In genomic region chr6:134887711-134888449, GRCm38 (mm10) we compare ENCODE assay signal across 8 mouse cellular contexts. TPM values are rescaled to one million over a fixed set of nuclear protein-coding genes. Genes with fewer than 3 reads are reported as not detected.
DNase-seq lines count a peak whose midpoint lies in the region; ATAC-seq and TF ChIP-seq lines count a peak whose summit lies in the region.

No protein-coding gene starts in this region.

- no peak for TF ChIP-seq POLR2A in thymus, adult 2 months (IDR thresholded peaks at IDR 0.05; ENCODE audit: control insufficient read depth, extremely low read depth, insufficient read depth, low read length, poor library complexity)

- no peaks in the 10 kb centered on the region for H3K27me3 ChIP-seq in hindbrain, embryonic 11.5 days (ENCODE audit: control insufficient read depth, insufficient read depth, low read length)
- no peaks in the 10 kb centered on the region for H3K27me3 ChIP-seq in neural tube, embryonic 15.5 days (replicated peaks)
- H3K27me3 ChIP-seq in thymus, adult 2 months (ENCODE audit: control insufficient read depth, insufficient read depth, low read length): no peaks in the 10 kb centered on the region

- peak overlapping the region; percentile 56 for H3K4me3 ChIP-seq in hindbrain, embryonic 11.5 days (ENCODE audit: low read depth, low read length)
- peak overlapping the region; percentile 52 for H3K4me3 ChIP-seq in neural tube, embryonic 15.5 days (replicated peaks)
- H3K4me3 ChIP-seq in thymus, adult 2 months (ENCODE audit: control insufficient read depth, insufficient read depth, low read length): no peak overlapping the region

- H3K9me3 ChIP-seq in hindbrain, embryonic 11.5 days (ENCODE audit: control insufficient read depth, low read length): no peaks in the 10 kb centered on the region
- H3K9me3 ChIP-seq in neural tube, embryonic 15.5 days (replicated peaks): no peaks in the 10 kb centered on the region

- peak overlapping the region; percentile 38 for H3K4me2 ChIP-seq in hindbrain, embryonic 11.5 days (replicated peaks; ENCODE audit: low read depth, low read length)
- peak overlapping the region; percentile 55 for H3K4me2 ChIP-seq in neural tube, embryonic 15.5 days

- ATAC-seq in common myeloid progenitor, adult 5-6 weeks (replicated peaks; ENCODE audit: low read depth, poor library complexity, severe bottlenecking): 0 out of 2 replicates have a peak, but pooled peaks have one; percentile 47
- ATAC-seq in hindbrain, embryonic 11.5 days (ENCODE audit: low FRiP score): peak; percentile 94
- ATAC-seq in neural tube, embryonic 15.5 days (ENCODE audit: low FRiP score): peak; percentile 93

- H3K36me3 ChIP-seq in hindbrain, embryonic 11.5 days (ENCODE audit: control insufficient read depth, insufficient read depth, low read length): no peaks in the 10 kb centered on the region
- no peaks in the 10 kb centered on the region for H3K36me3 ChIP-seq in neural tube, embryonic 15.5 days
- H3K36me3 ChIP-seq in thymus, adult 2 months (ENCODE audit: control insufficient read depth, insufficient read depth, low read length): no peaks in the 10 kb centered on the region

- 1% methylated on average over 10 of the region's 10 CpGs for WGBS in hindbrain, embryonic 11.5 days
- WGBS in neural tube, embryonic 15.5 days: 1% methylated on average over 10 of the region's 10 CpGs
- WGBS in thymus, adult 2 months: 73% methylated on average over 10 of the region's 10 CpGs

- DNase-seq in thymus, postnatal 4 days: peak; percentile 53
- no peak for DNase-seq in thymus, postnatal 14 days
- peak; percentile 92 for DNase-seq in hindbrain, embryonic 11.5 days (ENCODE audit: low spot score)
- peak; percentile 67 to 92 for DNase-seq in left cerebral cortex, adult 8-10 months (ENCODE audit: low spot score in 2 of 2)
- no peak for DNase-seq in thymus, adult 2 months
- DNase-seq in testis, postnatal 10 days (ENCODE audit: low spot score): no peak

- H3K9ac ChIP-seq in hindbrain, embryonic 11.5 days (ENCODE audit: low read depth, low read length): peak overlapping the region; percentile 76
- peak overlapping the region; percentile 61 for H3K9ac ChIP-seq in neural tube, embryonic 15.5 days (replicated peaks)

- H3K27ac ChIP-seq in hindbrain, embryonic 11.5 days (ENCODE audit: low read depth, low read length): peak overlapping the region; percentile 90
- peak overlapping the region; percentile 91 for H3K27ac ChIP-seq in neural tube, embryonic 15.5 days (replicated peaks)
- H3K27ac ChIP-seq in thymus, adult 2 months (ENCODE audit: control insufficient read depth, insufficient read depth, low read length): no peak overlapping the region

- no peak for TF ChIP-seq CTCF in thymus, adult 2 months (IDR thresholded peaks at IDR 0.05; ENCODE audit: borderline replicate concordance, control insufficient read depth, extremely low read depth, insufficient read depth, low read length, poor library complexity)

- peaks cover 11% of the 10 kb centered on the region; the same call in 1 of the 2 replicates for H3K4me1 ChIP-seq in hindbrain, embryonic 11.5 days (replicated peaks; ENCODE audit: control insufficient read depth, insufficient read depth, low read length)
- H3K4me1 ChIP-seq in neural tube, embryonic 15.5 days: peaks cover 51% of the 10 kb centered on the region
- H3K4me1 ChIP-seq in thymus, adult 2 months (replicated peaks; ENCODE audit: control insufficient read depth, insufficient read depth, low read length): peaks cover 27% of the 10 kb centered on the region

RNA-seq across cellular contexts. Expression of gene Gpr19, which starts 10.5 kb away (rescaled TPM):
- 7.8 and 9.9 TPM in 2 replicates for total RNA-seq in common myeloid progenitor, adult 5-6 weeks (2017)
- 27.7 and 29.4 TPM in 2 replicates for polyA plus RNA-seq in hindbrain, embryonic 11.5 days (2014; fragmentation: Nextera tagmentation; extraction: Ambion mirVana)
- total RNA-seq in left cerebral cortex, adult 8-10 months (2022): 10 to 100 TPM; 22.9 to 26.3 (median 24.7) TPM
- polyA plus RNA-seq in neural tube, embryonic 15.5 days (2015; fragmentation: Nextera tagmentation; extraction: Ambion mirVana): 31.2 and 37.0 TPM in 2 replicates
- 14.7 and 15.6 TPM in 2 replicates for polyA plus RNA-seq in thymus, adult 2 months (2012; rRNA removed)

RNA-seq across cellular contexts. Expression of gene Cdkn1b, which starts 32.3 kb away (rescaled TPM):
- total RNA-seq in common myeloid progenitor, adult 5-6 weeks (2017): 61.3 and 66.2 TPM in 2 replicates
- 23.9 and 24.1 TPM in 2 replicates for polyA plus RNA-seq in hindbrain, embryonic 11.5 days (2014; fragmentation: Nextera tagmentation; extraction: Ambion mirVana)
- 10 to 100 TPM; 36.6 to 39.0 (median 37.9) TPM for total RNA-seq in left cerebral cortex, adult 8-10 months (2022)
- polyA plus RNA-seq in neural tube, embryonic 15.5 days (2015; fragmentation: Nextera tagmentation; extraction: Ambion mirVana): 15.7 and 17.3 TPM in 2 replicates
- polyA plus RNA-seq in thymus, adult 2 months (2012; rRNA removed): 65.2 and 82.5 TPM in 2 replicates

RNA-seq across cellular contexts. Expression of gene Crebl2, which starts 57.9 kb away (rescaled TPM):
- total RNA-seq in common myeloid progenitor, adult 5-6 weeks (2017): 5.1 and 11.6 TPM in 2 replicates
- 1.3 and 1.4 TPM in 2 replicates for polyA plus RNA-seq in hindbrain, embryonic 11.5 days (2014; fragmentation: Nextera tagmentation; extraction: Ambion mirVana)
- total RNA-seq in left cerebral cortex, adult 8-10 months (2022): 10 to 100 TPM; 39.0 to 45.3 (median 42.1) TPM
- polyA plus RNA-seq in neural tube, embryonic 15.5 days (2015; fragmentation: Nextera tagmentation; extraction: Ambion mirVana): 3.9 and 4.6 TPM in 2 replicates
- 10.7 and 13.3 TPM in 2 replicates for polyA plus RNA-seq in thymus, adult 2 months (2012; rRNA removed)

Comparison
In these comparisons a context has a peak if more than half of its experiments do, and no peak if none do; other contexts are left out.
1. DNase-seq: peak in thymus, postnatal 4 days (single experiment), hindbrain, embryonic 11.5 days (single experiment) and left cerebral cortex, adult 8-10 months (2 of 2); none in thymus, postnatal 14 days (single experiment), thymus, adult 2 months (single experiment) and testis, postnatal 10 days (single experiment).
2. Peak in every context shown above with its lines, with median percentiles within 50 percentile points of each other: ATAC-seq.